Mouse (Mus musculus) cerebellum, adult 11 months (tissue): ENCODE data around the gene Parvb.

Source experiments
- DNase-seq: peaks from one replicate; pipeline ENCODE4 v3.0.0; 2022

Parvb gene

DNA sequence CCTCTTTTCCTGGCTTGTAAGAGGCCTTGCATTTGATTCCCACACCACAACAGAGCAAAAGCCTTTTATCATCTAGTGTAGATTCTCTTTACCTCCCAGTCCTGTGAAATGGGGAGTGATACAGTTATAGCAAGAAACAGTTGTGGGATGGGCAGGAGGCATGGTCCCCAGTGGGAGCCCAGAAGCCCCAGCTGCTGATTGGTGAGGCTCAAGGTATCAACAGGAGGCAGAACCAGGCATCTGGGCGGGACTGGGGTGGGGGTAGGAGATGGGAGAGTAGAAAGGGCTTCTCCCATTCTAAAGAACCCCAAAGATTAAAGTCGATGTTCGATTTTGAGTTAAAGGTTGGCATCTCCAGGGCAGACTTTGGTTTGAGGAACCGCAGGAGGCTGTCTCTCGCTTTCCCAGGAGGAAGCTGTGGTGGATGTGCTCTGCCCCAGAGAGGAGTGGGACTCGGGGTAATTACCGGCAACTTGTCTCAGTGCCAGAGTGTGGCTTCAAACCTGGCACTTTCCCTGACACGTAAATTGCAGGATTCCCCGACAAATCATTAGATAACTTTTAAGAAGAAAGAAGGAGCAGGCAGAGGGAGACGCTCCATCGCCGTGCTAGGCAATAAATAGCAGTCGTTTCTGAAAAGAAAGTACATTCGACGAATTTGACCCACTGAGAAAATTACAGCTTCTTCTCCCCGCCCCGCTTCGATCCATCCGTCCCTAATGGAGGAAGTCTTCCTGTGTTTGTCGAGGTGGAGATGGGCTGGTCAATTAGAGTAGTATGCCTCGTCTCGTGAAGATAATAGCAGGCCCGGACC is 13.7 kb upstream of the Parvb start:
- no peak for DNase-seq

DNA sequence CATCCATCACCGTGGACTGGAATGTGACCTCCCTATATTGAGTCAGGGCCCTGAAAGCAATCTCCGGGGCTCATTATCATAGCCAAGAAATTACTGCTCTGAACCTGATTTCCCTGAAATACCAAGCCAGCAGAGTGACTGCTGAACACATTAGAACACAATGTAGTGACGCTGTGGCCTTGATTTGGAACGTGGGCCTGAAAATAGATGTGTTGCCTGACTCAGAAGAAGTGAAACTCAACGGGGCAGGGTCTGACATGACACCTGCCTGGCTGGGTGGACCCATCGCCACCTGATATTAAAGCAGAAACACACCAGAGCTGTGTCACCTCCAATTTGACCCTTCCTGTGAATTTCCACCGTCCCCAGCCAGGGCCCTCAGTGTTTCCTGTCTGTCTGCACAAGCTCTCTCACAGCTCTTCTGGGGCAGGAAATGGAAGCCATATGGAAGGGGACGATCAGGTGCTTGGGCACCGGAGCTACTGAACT is 13.0 kb upstream of the Parvb start:
- no peak for DNase-seq

DNA sequence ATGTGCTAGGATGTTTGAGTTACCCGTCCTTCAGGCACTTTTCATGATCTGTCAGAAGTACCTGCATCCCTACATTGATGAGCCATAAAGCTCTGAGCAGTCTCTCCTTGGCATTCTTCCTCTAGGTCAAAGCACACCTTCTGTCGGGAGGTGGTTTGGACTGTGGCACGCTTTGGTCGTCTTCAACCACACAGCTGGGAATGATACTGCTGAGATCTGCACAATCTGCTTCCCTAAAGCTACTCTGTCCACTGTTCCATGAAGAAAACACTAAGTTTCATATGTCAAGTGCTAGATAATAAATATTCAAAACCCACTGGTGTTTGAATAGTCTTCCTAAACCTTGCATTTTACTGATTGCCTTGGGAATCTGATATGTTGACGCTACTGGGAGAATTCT is 10.3 kb upstream of the Parvb start:
- DNase-seq = no peak

DNA sequence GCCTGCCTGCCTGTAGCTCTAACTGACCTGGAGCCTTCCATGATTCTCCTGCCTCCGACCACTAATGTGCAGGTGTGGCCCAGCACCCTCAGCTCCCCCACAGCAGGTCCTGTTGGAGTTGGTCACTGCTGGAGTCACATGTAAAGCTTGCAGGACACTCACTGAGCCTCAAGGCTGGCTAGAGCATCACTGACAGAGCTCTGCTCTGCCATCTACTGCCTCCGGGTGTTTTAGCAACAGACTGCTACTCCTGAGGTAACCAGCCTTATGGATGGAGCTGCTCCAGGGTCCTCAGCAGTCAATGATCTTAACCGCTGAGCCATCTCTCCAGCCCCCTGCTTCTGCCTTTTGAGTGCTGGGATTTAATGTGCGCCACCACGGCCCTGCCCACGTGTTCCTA is 8.4 kb upstream of the Parvb start:
- no peak for DNase-seq

DNA sequence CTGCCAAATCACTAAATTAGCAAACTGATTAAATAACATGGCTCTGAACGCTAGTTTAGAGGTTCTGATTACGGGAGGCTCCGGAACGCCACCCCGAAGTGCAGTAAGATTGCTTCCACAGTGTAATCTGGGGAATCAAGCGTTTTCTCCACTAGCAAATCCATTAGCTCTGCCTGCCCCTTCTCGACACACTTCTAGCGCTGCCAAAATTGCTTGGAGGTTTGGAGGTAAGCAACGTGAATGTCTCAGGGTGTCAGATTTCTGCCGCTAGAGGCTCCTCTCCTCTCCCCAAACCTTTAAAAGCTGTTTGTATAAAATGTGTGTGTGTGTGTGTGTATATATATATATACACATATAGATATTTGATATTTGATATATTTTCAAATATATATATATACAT is 7.1 kb upstream of the Parvb start:
- DNase-seq = no peak

DNA sequence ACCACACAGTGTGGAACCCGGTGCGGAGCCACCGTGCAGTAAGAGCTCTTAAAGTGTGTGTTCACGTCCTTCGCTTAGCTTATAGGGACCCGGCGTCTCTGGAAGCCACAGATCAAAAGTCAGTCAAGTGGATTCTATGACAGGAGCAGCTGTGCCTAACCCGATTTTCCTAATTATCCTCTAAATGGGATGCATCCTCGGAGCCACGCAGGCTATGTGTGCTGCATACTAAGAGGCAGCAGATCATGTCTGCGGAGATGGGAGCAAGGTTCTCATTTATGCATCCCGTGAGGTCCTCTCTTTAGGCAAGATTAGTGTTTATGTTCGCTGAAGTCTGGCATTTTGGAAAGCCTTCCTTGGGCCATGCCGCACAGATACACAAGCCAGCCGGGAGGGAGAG is 4.9 kb upstream of the Parvb start:
- no peak for DNase-seq

DNA sequence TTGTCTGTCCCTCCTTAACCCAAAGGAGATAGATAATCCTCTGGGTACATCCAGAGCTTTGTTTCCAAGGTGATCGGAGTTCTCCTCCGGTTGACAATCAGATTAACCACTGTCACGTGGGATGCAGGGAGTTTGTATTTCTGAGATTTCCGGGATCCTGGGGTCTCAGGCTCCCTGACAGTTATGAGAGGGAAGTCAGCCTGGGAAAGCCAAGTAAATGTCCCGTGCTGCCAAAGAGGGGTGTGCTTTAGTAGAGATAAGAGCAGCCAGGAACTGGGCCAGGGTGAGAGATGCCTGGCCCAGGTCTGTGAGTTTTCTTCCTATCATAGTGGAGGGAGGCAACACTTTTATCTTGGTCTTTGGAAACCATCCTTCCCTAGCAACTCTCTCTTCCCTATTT is 1.2 kb upstream of the Parvb start:
- no peak for DNase-seq

DNA sequence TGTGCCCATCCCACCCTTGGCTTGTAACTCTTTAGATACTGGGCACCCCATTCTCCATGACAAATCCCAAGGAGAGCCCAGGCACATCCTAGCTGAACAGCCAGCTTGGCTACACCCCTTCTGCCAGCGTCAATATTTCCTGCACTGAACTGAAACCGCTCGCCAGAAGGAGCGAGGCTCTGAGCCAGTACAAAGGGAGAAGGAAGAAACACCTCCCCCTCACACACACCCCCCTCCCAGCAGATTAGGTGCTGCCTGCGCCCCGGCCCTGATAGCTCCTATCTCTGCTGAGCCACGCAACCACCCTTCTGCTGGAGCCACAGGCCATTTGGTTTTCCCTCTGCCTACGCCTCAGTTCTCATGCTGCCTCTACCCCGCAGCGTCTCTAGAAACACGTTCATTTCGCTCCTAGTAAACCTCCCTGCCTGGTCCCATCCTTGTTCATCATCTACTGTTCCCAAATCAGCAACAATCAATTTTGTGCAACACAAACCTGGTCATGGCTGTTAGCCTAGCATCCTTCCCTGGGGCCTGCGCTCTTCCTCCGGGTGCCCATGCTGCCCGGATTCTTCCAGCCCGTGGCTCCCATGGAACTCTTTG is 630 bp upstream of the Parvb start:
- DNase-seq = peak; percentile 41

DNA sequence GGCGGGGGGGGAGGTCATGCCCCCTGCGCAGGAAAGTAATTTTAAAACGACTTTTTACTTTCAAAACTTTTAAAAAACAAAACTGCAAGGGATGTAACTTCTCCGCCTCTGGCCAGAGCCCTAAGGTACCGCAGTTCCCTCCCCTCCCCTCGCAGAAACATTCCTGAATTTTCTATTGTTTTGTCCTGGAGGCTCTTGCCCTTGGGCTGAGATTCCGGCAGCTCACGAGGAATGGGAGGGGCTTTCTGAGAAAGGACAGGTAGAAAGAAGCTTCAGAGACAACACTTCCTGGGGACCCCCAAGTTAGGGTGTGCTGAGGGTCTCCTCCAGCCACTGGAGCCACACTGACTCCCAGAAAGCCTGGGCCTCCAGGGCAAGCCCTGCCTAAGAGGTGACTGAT is 766 bp downstream of the Parvb start:
- DNase-seq = no peak

DNA sequence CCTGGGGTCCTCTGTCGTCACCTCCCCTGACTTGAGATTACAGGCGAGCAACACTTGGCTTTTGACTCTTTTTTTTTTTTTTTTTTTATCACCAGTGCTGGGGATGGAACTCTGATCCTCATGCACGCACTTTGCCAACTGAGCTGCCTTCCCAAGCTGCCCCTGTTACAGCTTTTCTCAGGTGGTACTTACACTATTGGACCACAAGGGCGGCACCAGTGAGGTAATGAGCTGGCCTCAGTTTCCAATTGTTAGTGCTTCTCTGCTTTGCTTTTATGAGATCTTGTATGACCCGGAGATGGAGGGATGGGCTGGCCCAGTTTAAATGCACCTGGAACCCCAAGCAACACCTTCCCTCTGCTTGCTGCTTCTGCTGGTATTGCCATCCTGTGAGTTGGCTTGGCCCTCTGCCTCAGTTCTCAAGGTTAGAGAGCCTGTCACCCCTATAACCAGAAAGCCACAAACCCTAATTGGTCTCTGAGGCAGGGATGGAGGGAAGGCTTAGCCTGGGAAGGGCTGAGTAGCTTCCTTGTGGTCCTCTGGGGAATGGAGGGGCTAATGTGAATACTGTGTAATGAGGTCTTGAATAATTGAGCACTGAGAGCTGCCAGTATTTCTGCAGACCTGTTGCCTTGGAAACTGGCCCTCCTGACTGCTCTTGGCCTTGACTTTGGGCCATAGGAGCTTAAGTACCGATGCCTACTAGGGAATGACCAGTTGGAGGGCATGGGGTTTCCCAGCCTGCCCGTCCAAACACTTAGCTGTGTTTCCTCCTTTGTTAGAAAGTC is 3.1 kb downstream of the Parvb start:
- no peak for DNase-seq

DNA sequence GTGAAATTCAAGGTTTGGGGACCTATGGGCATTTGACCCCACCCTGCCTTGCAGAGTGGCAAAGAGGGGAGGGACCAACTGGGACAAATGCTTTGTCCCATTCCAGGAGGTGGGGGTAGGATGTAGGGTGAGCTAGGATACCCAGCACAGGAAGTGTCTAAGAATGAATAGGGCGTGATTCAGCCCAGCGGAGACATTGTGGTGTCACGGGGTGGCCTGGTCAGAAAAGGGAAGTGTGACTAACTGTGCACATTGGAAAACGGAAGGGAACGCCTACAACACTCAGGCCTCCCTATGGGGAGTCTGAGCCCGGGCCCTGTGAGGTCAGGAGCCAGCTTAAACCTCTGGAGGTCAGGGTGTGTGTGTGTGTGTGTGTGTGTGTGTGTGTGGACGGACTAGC is 3.8 kb downstream of the Parvb start:
- DNase-seq = no peak

DNA sequence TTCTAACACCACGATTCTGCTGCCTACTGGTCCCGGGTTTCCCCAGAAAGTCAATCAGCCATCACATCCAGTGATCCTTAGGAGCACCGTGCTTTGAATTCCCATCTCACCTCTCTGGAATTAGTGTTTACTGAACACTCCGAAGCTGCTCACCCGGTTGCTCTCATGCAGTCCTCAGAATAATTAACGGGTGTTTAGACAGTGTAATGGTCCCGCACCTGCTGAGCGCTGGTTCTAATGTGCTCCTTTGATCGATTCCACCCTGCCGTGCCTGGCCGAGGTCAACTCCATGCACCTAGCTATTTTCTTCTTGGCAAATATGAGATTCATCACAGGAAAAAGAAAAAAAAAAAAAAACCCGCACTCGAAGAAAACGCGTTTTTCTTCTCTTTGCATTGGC is 6.7 kb downstream of the Parvb start:
- DNase-seq = no peak

DNA sequence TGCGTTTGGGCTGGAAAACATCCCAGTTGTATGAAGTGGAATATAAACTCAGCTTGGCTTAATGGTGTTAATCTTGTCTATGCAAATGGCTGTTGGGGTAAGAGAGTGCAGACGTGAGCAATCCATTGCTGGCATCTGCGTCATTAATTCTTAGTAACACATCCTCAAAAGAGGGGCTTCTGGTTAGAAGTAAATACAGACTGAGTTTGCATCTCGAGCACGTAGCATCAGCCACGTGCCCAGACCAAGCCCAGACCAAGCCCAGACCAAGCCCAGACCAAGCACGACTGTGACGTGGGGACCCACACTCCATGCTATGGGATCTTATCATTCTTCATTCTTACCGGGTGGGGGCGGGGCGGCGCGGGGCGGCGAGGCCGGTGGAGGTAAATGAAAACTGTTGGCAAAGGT is 7.2 kb downstream of the Parvb start:
- DNase-seq = no peak

DNA sequence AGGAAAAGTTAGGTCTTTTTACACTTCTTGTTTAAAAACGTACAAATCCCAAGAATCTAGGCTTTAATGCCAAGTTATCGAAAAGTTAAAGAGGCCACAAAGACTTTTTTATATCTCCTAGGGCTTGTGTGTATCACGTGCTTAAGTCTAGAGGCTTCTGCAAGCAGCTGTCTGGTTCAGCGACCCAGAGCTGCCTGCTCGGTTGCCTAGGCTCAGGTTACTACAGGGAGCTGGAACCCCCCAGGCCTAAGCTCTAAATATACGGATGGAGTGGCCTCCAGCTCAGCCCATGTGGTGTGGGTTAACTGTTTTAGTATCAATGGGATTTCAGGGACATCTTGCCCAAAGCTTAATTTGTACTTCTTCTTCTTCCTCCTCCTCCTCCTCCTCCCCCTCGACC is 9.7 kb downstream of the Parvb start:
- DNase-seq = no peak

DNA sequence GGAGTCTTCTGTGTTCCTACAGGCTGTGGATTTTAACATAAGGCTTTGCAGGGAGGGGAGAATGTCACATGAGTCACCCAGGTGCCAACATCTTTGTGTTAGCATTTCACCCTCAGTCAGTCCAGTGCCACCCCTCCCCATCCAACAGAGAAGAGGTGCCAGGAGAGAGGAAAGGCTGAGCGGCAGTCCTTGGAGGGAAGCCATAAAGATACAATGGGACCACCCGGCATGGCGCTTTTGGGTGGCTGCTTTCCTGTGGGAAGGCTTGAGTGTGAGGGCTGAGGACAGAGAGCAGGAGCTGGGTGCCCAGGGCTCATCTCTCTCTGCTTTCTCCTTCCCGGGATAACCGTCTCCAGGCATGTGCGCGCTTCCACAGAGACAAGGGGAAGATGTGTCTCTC is 13.3 kb downstream of the Parvb start:
- DNase-seq = no peak

DNA sequence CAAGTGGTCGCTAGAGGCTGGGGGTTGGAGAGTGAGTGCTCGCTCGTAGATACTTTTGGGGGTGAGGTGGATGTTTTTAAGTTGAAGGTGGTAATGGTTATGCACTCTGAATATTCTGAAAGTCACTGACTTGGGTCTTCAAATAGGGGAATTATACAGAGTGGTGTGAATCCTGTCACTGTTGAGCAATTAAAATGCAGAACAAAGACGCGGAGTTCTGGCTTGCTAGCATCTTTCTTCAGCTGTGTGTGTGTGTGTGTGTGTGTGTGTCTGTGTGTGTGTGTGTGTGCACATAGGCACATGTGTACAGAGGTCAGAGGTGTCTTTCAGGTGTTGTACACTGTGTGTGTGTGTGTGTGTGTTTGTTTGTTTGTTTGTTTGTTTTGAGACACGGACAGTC is 14.4 kb downstream of the Parvb start:
- DNase-seq = no peak

DNA sequence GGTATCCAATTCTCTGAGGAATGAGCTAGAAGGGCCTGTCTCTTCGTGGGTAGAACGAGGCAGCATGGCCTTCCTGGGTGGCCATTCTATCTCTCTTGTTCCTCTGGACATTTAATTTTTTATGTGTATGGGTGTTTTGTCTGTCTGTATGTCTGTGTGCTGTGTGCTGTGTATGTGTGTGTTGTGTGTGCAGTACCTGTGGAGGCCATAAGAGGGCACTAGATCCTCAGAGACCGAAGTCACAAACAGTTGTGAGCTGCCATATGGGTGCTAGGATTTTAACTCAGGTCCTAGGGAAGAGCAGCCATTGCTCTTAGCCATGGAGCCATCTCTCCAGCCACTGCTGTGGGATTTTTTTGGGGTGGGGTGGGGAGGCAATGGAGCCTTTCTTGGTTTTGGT is 15.5 kb downstream of the Parvb start:
- no peak for DNase-seq

DNA sequence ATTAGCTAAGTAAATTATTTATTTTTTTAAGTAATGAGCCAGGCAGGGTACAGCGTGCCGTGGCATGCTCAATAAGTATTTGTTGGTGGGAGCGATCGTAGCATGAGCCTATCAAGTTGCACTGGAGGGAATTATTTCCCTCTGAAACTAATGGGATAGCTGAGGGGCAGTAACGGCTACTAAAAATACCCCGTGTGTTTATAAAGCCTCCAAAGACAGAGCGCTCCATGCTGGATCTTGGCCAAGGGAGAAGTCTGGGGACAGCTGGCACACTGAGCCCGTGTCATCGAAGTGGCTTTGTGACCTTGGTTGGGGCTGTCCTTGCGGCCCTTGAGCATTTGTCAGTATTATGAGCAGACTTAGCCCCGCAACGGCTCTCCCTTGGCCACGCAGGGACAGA is 19.4 kb downstream of the Parvb start:
- DNase-seq = peak; percentile 31

DNA sequence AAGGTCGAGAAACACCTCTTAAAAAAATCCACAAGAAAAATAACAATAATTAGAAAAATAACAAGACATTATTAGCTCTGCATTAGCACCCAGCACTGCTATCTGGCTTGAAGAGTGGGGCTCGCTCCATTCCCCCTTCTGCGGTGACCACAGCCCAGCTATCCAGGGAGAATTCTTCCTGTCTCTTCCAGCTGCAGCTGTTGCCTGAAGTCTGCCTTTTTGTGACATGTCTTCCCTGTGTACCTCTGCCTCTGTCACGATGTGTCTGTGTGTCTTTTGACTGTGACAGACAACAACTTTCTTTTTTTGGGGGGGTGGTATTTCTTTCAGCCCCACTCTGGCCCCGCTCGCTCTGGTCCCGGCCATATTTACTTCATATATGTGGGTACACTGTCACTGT is 20.8 kb downstream of the Parvb start:
- DNase-seq = no peak

DNA sequence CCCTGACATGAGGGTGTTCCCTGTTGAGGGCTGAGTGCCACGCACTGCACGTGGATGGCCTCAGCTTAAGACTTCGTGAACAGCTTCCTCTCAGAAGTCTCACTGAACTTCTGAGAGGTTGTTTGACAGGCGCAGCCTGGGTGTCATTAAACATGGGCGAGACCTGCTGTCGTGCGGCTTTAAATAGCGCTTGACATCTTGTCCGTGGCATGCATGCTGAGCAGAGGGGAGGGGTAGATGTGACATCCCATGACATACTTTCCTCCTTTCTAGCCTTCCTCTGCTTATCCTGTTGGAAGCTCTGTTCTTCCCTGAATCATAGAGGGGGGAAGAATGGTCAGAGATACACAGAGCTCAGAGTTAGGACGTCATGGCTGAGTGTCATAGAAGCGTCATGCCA is 21.9 kb downstream of the Parvb start:
- DNase-seq = peak; percentile 41

DNA sequence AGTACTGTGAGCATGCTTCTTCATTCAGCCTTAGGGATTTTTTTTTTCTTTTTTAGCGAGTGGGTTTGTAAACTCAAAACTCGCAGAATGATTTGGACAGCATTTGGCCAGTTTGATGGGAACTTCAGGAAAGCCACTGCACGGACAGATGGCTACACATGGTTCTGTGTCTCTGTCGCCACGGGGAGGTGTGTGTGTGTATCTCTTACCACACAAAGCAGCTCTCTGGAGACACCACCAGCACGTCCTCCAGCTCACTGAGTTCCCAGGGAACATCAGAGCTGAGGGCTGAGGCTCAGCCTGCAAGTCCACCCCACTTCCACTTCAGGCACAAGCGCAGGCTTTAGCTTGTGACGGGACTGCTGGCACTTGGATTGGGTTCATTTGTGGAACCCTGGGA is 22.5 kb downstream of the Parvb start:
- DNase-seq = no peak

DNA sequence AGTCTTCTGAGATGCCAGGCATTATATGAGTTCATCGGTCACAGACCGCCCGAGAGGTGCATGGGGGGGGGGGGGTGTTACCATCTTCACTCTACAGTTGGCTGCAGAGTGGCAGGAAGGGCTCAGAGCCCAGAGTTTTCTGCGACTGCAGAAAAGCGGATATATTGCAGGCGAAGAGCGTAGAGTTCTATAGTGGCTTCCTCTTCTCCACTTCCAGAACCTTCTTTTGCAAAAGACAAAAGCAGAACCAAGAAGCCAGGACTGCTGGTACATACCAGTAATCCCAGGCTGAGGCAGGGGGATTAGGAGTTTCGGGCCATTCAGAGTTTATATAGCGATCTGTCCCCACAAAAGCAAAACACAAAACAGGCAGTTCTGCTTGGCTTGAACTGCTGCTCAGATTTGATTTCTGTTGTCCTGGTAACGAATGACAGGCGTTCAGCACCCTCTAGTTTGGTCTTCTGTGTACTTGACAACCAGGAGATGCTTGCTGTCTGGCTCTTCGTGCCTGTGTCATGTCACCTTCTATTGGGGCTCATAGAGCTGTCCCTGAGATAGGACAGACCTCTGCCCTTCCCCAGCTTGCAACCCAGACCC is 24.5 kb downstream of the Parvb start:
- no peak for DNase-seq

DNA sequence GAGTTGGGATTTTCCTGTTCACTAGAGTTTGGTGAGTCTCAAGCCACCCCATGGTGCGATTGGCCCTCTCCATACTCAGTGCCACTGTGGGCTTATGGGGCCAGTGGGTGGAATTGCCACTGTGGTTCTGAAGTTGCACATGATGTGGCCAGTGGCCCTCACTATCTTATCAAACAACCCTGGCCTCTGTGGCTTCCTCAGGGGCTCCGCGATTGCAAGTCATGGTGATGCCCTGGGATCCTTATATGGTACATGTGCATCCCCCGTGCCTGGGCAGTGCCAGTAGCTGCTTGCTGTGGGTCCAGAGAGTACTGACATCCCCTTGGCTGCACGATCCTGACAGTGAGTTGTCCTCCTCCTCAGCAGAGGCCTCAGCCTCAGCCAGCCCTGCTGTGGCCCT is 25.0 kb downstream of the Parvb start:
- DNase-seq = no peak
